Mouse (Mus musculus) small intestine, adult 2 months (tissue): ENCODE measurements around the gene Borcs8. TPM values are rescaled to one million over a fixed set of nuclear protein-coding genes. Genes with fewer than 3 reads are reported as not detected.
A peak's percentile ranks its signal among the peaks of the same experiment; 100 is the strongest.

Experiments used
- H3K27ac ChIP-seq: fragments of 200-500 bp; 2 replicates; pipeline ENCODE4 v1.5.1; 2012; ENCODE audit warnings: low read depth, low read length, control low read depth, inconsistent platforms; ENCODE audit not compliant: insufficient read depth
- H3K27me3 ChIP-seq: fragments of 200-500 bp; 2 replicates; pipeline ENCODE4 v1.6.1; 2012; ENCODE audit warnings: mild to moderate bottlenecking, moderate library complexity, low read length, inconsistent platforms; ENCODE audit not compliant: control insufficient read depth, insufficient read depth
- H3K36me3 ChIP-seq: fragments of 200-500 bp; 2 replicates; pipeline ENCODE4 v1.6.1; 2012; ENCODE audit warnings: mild to moderate bottlenecking, low read length, control low read depth, inconsistent platforms; ENCODE audit not compliant: control insufficient read depth, insufficient read depth
- H3K4me1 ChIP-seq: fragments of 200-500 bp; 2 replicates; pipeline ENCODE4 v1.6.1; 2012; ENCODE audit warnings: low read length, inconsistent platforms, mixed read lengths; ENCODE audit not compliant: control insufficient read depth, insufficient read depth, insufficient read length
- H3K4me3 ChIP-seq: fragments of 200-500 bp; 2 replicates; pipeline ENCODE4 v1.5.1; 2012; ENCODE audit warnings: low read depth, mild to moderate bottlenecking, control low read depth, inconsistent platforms, low read length, moderate library complexity
- CTCF ChIP-seq: fragments of 200-500 bp; IDR thresholded peaks from 2 replicates; pipeline ENCODE4 v1.5.1; 2012; ENCODE audit warnings: low read depth, mild to moderate bottlenecking, control low read depth, inconsistent platforms, low read length, moderate library complexity, mixed read lengths; ENCODE audit not compliant: insufficient replicate concordance, insufficient read length; ENCODE audit errors: extremely low read depth
- POLR2A ChIP-seq: fragments of 200-500 bp; IDR thresholded peaks from 2 replicates; pipeline ENCODE4 v1.6.1; 2012; ENCODE audit warnings: low read depth, mild to moderate bottlenecking, control low read depth, inconsistent platforms, low read length, moderate library complexity
- WGBS: fragments of 180-500 bp; shearing (Covaris S2); methylation state at CpG from one replicate; pipeline ENCODE4 v1.1.7; 2018; 5-methylcytosine and 5-hydroxymethylcytosine counted together
- polyA plus RNA-seq: library from polyadenylated mRNA; depleted of rRNA; stranded (reverse); fragments of >200 nt; gene quantifications from 2 replicates; pipeline ENCODE4 v1.2.3, GENCODE M21; 2012

The Borcs8 gene
- polyA plus RNA-seq, 1 experiment: 83.7 TPM

- H3K27me3 ChIP-seq: peaks cover 16% of the 10 kb centered on the region
- 3% methylated on average over 19 of the region's 19 CpGs for WGBS
- no peak within 1 kb of the TSS for H3K27ac ChIP-seq
- H3K36me3 ChIP-seq: no peaks in the 10 kb centered on the region
- H3K4me1 ChIP-seq: no peaks in the 10 kb centered on the region; the same call in 1 of the 2 replicates
- TF ChIP-seq CTCF (no peak), POLR2A (no peak)
- H3K4me3 ChIP-seq: no peak within 1 kb of the TSS
Observed at GRCm38 (mm10) chr8:70120667-70121066, 18.6 kb upstream of the Borcs8 start, which contains the start of gene Ncan. TSS of gene Ncan (minus strand) at chr8:70120873.

- TF ChIP-seq CTCF (peak; percentile 46; the same call in 1 of the 2 replicates), POLR2A (no peak)
- H3K4me3 ChIP-seq: no peak overlapping the region
- 51% methylated on average over 2 of the region's 2 CpGs for WGBS
- H3K36me3 ChIP-seq: no peaks in the 10 kb centered on the region
- no peak overlapping the region for H3K27ac ChIP-seq
- no peaks in the 10 kb centered on the region; the same call in 1 of the 2 replicates for H3K4me1 ChIP-seq
- H3K27me3 ChIP-seq: peaks cover 16% of the 10 kb centered on the region
Observed at GRCm38 (mm10) chr8:70122863-70123262, 16.4 kb upstream of the Borcs8 start.

GRCm38 (mm10) chr8:70124992-70125391 is 14.3 kb upstream of the Borcs8 start:
- Histone ChIP-seq H3K4me3 (no peak overlapping the region), H3K36me3 (no peaks in the 10 kb centered on the region), H3K27me3 (peaks cover 3% of the 10 kb centered on the region; the same call in 1 of the 2 replicates), H3K4me1 (peaks cover 8% of the 10 kb centered on the region), H3K27ac (no peak overlapping the region)
- WGBS: 56% methylated on average over 8 of the region's 8 CpGs
- TF ChIP-seq CTCF (no peak), POLR2A (no peak)

- TF ChIP-seq CTCF: no peak
- no peak for TF ChIP-seq POLR2A
- peaks cover 5% of the 10 kb centered on the region for H3K36me3 ChIP-seq
- H3K27ac ChIP-seq: no peak overlapping the region
- WGBS: 44% methylated on average over 3 of the region's 3 CpGs
- peaks cover 22% of the 10 kb centered on the region for H3K4me1 ChIP-seq
- H3K27me3 ChIP-seq: no peaks in the 10 kb centered on the region
- no peak overlapping the region for H3K4me3 ChIP-seq
Observed at GRCm38 (mm10) chr8:70128435-70128834, 10.9 kb upstream of the Borcs8 start.

- Histone ChIP-seq H3K4me3 (no peak overlapping the region), H3K27ac (peak overlapping the region; percentile 82), H3K4me1 (peaks cover 22% of the 10 kb centered on the region), H3K27me3 (no peaks in the 10 kb centered on the region), H3K36me3 (peaks cover 15% of the 10 kb centered on the region)
- whole genome bisulfite sequencing: 23% methylated on average over 9 of the region's 9 CpGs
- TF ChIP-seq CTCF: no peak
- TF ChIP-seq POLR2A: no peak
Observed at GRCm38 (mm10) chr8:70129309-70129952, 9.9 kb upstream of the Borcs8 start.

GRCm38 (mm10) chr8:70130066-70130465 is 9.2 kb upstream of the Borcs8 start:
- TF ChIP-seq POLR2A (no peak), CTCF (no peak)
- Histone ChIP-seq H3K4me1 (peaks cover 22% of the 10 kb centered on the region), H3K27ac (peak overlapping the region; percentile 82), H3K36me3 (peaks cover 21% of the 10 kb centered on the region), H3K27me3 (no peaks in the 10 kb centered on the region), H3K4me3 (no peak overlapping the region)
- 95% methylated on average over 3 of the region's 3 CpGs for WGBS

GRCm38 (mm10) chr8:70131166-70131883 is 8.0 kb upstream of the Borcs8 start, which contains the start of gene Nr2c2ap:
TSS of gene Nr2c2ap (plus strand) at chr8:70131333.
- peak within 1 kb of the TSS; percentile 82 for H3K27ac ChIP-seq
- no peaks in the 10 kb centered on the region for H3K27me3 ChIP-seq
- TF ChIP-seq CTCF: 0 out of 2 replicates have a peak, but pooled peaks have one; percentile 16
- TF ChIP-seq POLR2A: peak; percentile 66; the same call in 1 of the 2 replicates
- H3K4me3 ChIP-seq: peak within 1 kb of the TSS; percentile 83
- under 1% methylated on average over 37 of the region's 37 CpGs for whole genome bisulfite sequencing
- peaks cover 22% of the 10 kb centered on the region for H3K4me1 ChIP-seq
- H3K36me3 ChIP-seq: peaks cover 29% of the 10 kb centered on the region
